Mouse (Mus musculus) hindbrain, embryonic 10.5 days (tissue): ENCODE data around the gene Pla2g6. TPM values are rescaled to one million over a fixed set of nuclear protein-coding genes. Genes with fewer than 3 reads are reported as not detected.

Experiments used
- DNase-seq: peaks from one replicate; pipeline ENCODE4 v3.0.0-alpha.2; 2017; ENCODE audit warnings: low spot score
- H3K27ac ChIP-seq: fragments of 300-500 bp; sonication (generic); 2 replicates; pipeline ENCODE4 v1.5.1; 2016; ENCODE audit warnings: mild to moderate bottlenecking, moderate library complexity
- H3K27me3 ChIP-seq: fragments of 300-500 bp; sonication (generic); 2 replicates; pipeline ENCODE4 v1.6.1; 2016; ENCODE audit warnings: mild to moderate bottlenecking; ENCODE audit not compliant: poor library complexity, insufficient read depth, severe bottlenecking
- H3K36me3 ChIP-seq: fragments of 300-500 bp; sonication (generic); 2 replicates; pipeline ENCODE4 v1.6.1; 2016; ENCODE audit warnings: mild to moderate bottlenecking, moderate library complexity
- H3K4me1 ChIP-seq: fragments of 300-500 bp; sonication (generic); replicated peaks from 2 replicates; pipeline ENCODE4 v1.6.1; 2016; ENCODE audit warnings: mild to moderate bottlenecking
- H3K4me3 ChIP-seq: fragments of 300-500 bp; sonication (generic); 2 replicates; pipeline ENCODE4 v1.5.1; 2016; ENCODE audit warnings: mild to moderate bottlenecking, moderate library complexity
- H3K9me3 ChIP-seq: fragments of 300-500 bp; sonication (generic); 2 replicates; pipeline ENCODE4 v1.6.1; 2016; ENCODE audit warnings: mild to moderate bottlenecking, moderate library complexity
- WGBS: fragments of 180-500 bp; shearing (Covaris S2); methylation state at CpG from one replicate; pipeline ENCODE4 v1.1.7; 2016; 5-methylcytosine and 5-hydroxymethylcytosine counted together
- polyA plus RNA-seq: library from polyadenylated mRNA; unstranded; fragments of >200 nt; fragmentation: Nextera tagmentation; extraction: Ambion mirVana; gene quantifications from 2 replicates; pipeline ENCODE4 v1.2.1, GENCODE M21; 2016

Pla2g6 gene
- polyA plus RNA-seq, result 24.2 and 25.3 TPM in 2 replicates

GRCm38 (mm10) chr15:79328058-79328938, at the start of gene Pla2g6:
Gene Pla2g6 (minus strand): TSS chr15:79328390.
- peak; percentile 100 for DNase-seq
- Histone ChIP-seq H3K27ac (peak within 1 kb of the TSS; percentile 95), H3K9me3 (no peaks in the 10 kb centered on the region), H3K4me3 (peak within 1 kb of the TSS; percentile 69), H3K4me1 (peaks cover 50% of the 10 kb centered on the region), H3K27me3 (no peaks in the 10 kb centered on the region), H3K36me3 (no peaks in the 10 kb centered on the region)
- 5% methylated on average over 46 of the region's 46 CpGs for WGBS

GRCm38 (mm10) chr15:79377681-79378080, 49.5 kb upstream of the Pla2g6 start:
- Histone ChIP-seq H3K9me3 (no peaks in the 10 kb centered on the region), H3K27ac (no peak overlapping the region), H3K4me1 (peaks cover 24% of the 10 kb centered on the region), H3K27me3 (no peaks in the 10 kb centered on the region), H3K4me3 (no peak overlapping the region), H3K36me3 (peaks cover 59% of the 10 kb centered on the region)
- 87% methylated on average over 6 of the region's 6 CpGs for WGBS
- no peak for DNase-seq

- 52% methylated on average over 3 of the region's 3 CpGs for WGBS
- Histone ChIP-seq H3K27me3 (no peaks in the 10 kb centered on the region), H3K27ac (peak overlapping the region; percentile 69; the same call in 1 of the 2 replicates), H3K9me3 (no peaks in the 10 kb centered on the region), H3K36me3 (peaks cover 77% of the 10 kb centered on the region), H3K4me1 (peaks cover 22% of the 10 kb centered on the region), H3K4me3 (no peak overlapping the region)
- no peak for DNase-seq
Measured at GRCm38 (mm10) chr15:79374760-79375159, 46.6 kb upstream of the Pla2g6 start.

GRCm38 (mm10) chr15:79370281-79370843, 42.2 kb upstream of the Pla2g6 start:
- no peak overlapping the region for H3K4me3 ChIP-seq
- H3K27ac ChIP-seq, result peak overlapping the region; percentile 41
- no peaks in the 10 kb centered on the region for H3K9me3 ChIP-seq
- H3K36me3 ChIP-seq, result peaks cover 86% of the 10 kb centered on the region
- no peaks in the 10 kb centered on the region for H3K27me3 ChIP-seq
- WGBS, result 78% methylated on average over 7 of the region's 7 CpGs
- peaks cover 42% of the 10 kb centered on the region for H3K4me1 ChIP-seq
- no peak for DNase-seq

- Histone ChIP-seq H3K9me3 (no peaks in the 10 kb centered on the region), H3K27ac (peak overlapping the region; percentile 41; the same call in 1 of the 2 replicates), H3K4me1 (peaks cover 36% of the 10 kb centered on the region), H3K27me3 (no peaks in the 10 kb centered on the region), H3K4me3 (no peak overlapping the region), H3K36me3 (peaks cover 86% of the 10 kb centered on the region)
- no peak for DNase-seq
- WGBS, result 66% methylated on average over 15 of the region's 15 CpGs
Measured at GRCm38 (mm10) chr15:79369452-79370280, 41.5 kb upstream of the Pla2g6 start.

GRCm38 (mm10) chr15:79368861-79369440, 40.8 kb upstream of the Pla2g6 start:
- H3K4me3 ChIP-seq, result no peak overlapping the region
- no peaks in the 10 kb centered on the region for H3K9me3 ChIP-seq
- peak overlapping the region; percentile 57 for H3K27ac ChIP-seq
- no peak for DNase-seq
- peaks cover 37% of the 10 kb centered on the region for H3K4me1 ChIP-seq
- 87% methylated on average over 8 of the region's 8 CpGs for WGBS
- H3K36me3 ChIP-seq, result peaks cover 86% of the 10 kb centered on the region
- no peaks in the 10 kb centered on the region for H3K27me3 ChIP-seq

- WGBS, result 68% methylated on average over 14 of the region's 14 CpGs
- H3K4me1 ChIP-seq, result peaks cover 40% of the 10 kb centered on the region
- H3K9me3 ChIP-seq, result no peaks in the 10 kb centered on the region
- no peaks in the 10 kb centered on the region for H3K27me3 ChIP-seq
- H3K36me3 ChIP-seq, result peaks cover 86% of the 10 kb centered on the region
- no peak for DNase-seq
- peak overlapping the region; percentile 57 for H3K27ac ChIP-seq
- H3K4me3 ChIP-seq, result no peak overlapping the region
Measured at GRCm38 (mm10) chr15:79368313-79368811, 40.2 kb upstream of the Pla2g6 start.

- Histone ChIP-seq H3K9me3 (no peaks in the 10 kb centered on the region), H3K27me3 (no peaks in the 10 kb centered on the region), H3K27ac (no peak overlapping the region), H3K36me3 (peaks cover 89% of the 10 kb centered on the region), H3K4me3 (no peak overlapping the region), H3K4me1 (peaks cover 47% of the 10 kb centered on the region)
- no peak for DNase-seq
- WGBS, result 94% methylated on average over 5 of the region's 5 CpGs
Measured at GRCm38 (mm10) chr15:79366402-79366801, 38.2 kb upstream of the Pla2g6 start.

GRCm38 (mm10) chr15:79365068-79365467, 36.9 kb upstream of the Pla2g6 start:
- Histone ChIP-seq H3K27me3 (no peaks in the 10 kb centered on the region), H3K27ac (no peak overlapping the region), H3K9me3 (no peaks in the 10 kb centered on the region), H3K4me3 (no peak overlapping the region), H3K4me1 (peaks cover 50% of the 10 kb centered on the region), H3K36me3 (peaks cover 93% of the 10 kb centered on the region)
- DNase-seq, result no peak
- 96% methylated on average over 12 of the region's 12 CpGs for WGBS

- Histone ChIP-seq H3K27me3 (no peaks in the 10 kb centered on the region), H3K36me3 (peaks cover 88% of the 10 kb centered on the region), H3K4me3 (no peak overlapping the region), H3K4me1 (peaks cover 43% of the 10 kb centered on the region), H3K27ac (no peak overlapping the region), H3K9me3 (no peaks in the 10 kb centered on the region)
- 68% methylated on average over 6 of the region's 6 CpGs for WGBS
- no peak for DNase-seq
Measured at GRCm38 (mm10) chr15:79364120-79364519, 35.9 kb upstream of the Pla2g6 start.

GRCm38 (mm10) chr15:79361023-79361422, 32.8 kb upstream of the Pla2g6 start:
- peaks cover 53% of the 10 kb centered on the region for H3K4me1 ChIP-seq
- DNase-seq, result no peak
- H3K36me3 ChIP-seq, result peaks cover 59% of the 10 kb centered on the region
- 71% methylated on average over 4 of the region's 4 CpGs for WGBS
- no peak overlapping the region for H3K4me3 ChIP-seq
- peaks cover 20% of the 10 kb centered on the region for H3K27me3 ChIP-seq
- no peaks in the 10 kb centered on the region for H3K9me3 ChIP-seq
- peak overlapping the region; percentile 40 for H3K27ac ChIP-seq

GRCm38 (mm10) chr15:79360371-79360770, 32.2 kb upstream of the Pla2g6 start:
- H3K27ac ChIP-seq, result no peak overlapping the region
- no peak for DNase-seq
- peaks cover 51% of the 10 kb centered on the region for H3K4me1 ChIP-seq
- peaks cover 26% of the 10 kb centered on the region for H3K27me3 ChIP-seq
- WGBS, result 76% methylated on average over 7 of the region's 7 CpGs
- H3K36me3 ChIP-seq, result peaks cover 53% of the 10 kb centered on the region
- no peaks in the 10 kb centered on the region for H3K9me3 ChIP-seq
- H3K4me3 ChIP-seq, result no peak overlapping the region
